Mouse (Mus musculus) skeletal muscle tissue, adult 2 months (tissue): ENCODE measurements around the gene Ndfip2.

Experiments used
- DNase-seq: peaks from one replicate; pipeline ENCODE4 v3.0.0-alpha.2; 2012; ENCODE audit warnings: low read depth, low spot score

Ndfip2 gene

GRCm38 (mm10) chr14:105284062-105284461 lies 25.7 kb downstream of the Ndfip2 start:
- DNase-seq = no peak

GRCm38 (mm10) chr14:105287557-105287956 lies 29.2 kb downstream of the Ndfip2 start:
- DNase-seq = no peak

- no peak for DNase-seq
Measured at GRCm38 (mm10) chr14:105287972-105288371, 29.6 kb downstream of the Ndfip2 start.

- DNase-seq = no peak
Measured at GRCm38 (mm10) chr14:105288529-105288928, 30.2 kb downstream of the Ndfip2 start.

- DNase-seq = no peak
Measured at GRCm38 (mm10) chr14:105292139-105292538, 33.8 kb downstream of the Ndfip2 start.

- DNase-seq = no peak
Measured at GRCm38 (mm10) chr14:105293777-105294176, 35.4 kb downstream of the Ndfip2 start.

- peak; percentile 43 for DNase-seq
Measured at GRCm38 (mm10) chr14:105295820-105296582, 37.6 kb downstream of the Ndfip2 start.

GRCm38 (mm10) chr14:105299744-105300255 lies 41.4 kb downstream of the Ndfip2 start:
- no peak for DNase-seq

GRCm38 (mm10) chr14:105300551-105300950 lies 42.2 kb downstream of the Ndfip2 start:
- DNase-seq = peak; percentile 26

- DNase-seq = no peak
Measured at GRCm38 (mm10) chr14:105302708-105303107, 44.3 kb downstream of the Ndfip2 start.

GRCm38 (mm10) chr14:105307716-105308115 lies 49.3 kb downstream of the Ndfip2 start:
- DNase-seq = no peak

- DNase-seq = no peak
Measured at GRCm38 (mm10) chr14:105312366-105312765, 54.0 kb downstream of the Ndfip2 start.

- DNase-seq = no peak
Measured at GRCm38 (mm10) chr14:105312944-105313343, 54.6 kb downstream of the Ndfip2 start.

GRCm38 (mm10) chr14:105313877-105314276 lies 55.5 kb downstream of the Ndfip2 start:
- no peak for DNase-seq

- no peak for DNase-seq
Measured at GRCm38 (mm10) chr14:105321712-105322111, 63.3 kb downstream of the Ndfip2 start.

GRCm38 (mm10) chr14:105322829-105323228 lies 64.5 kb downstream of the Ndfip2 start:
- DNase-seq = no peak

GRCm38 (mm10) chr14:105323448-105323847 lies 65.1 kb downstream of the Ndfip2 start:
- no peak for DNase-seq

GRCm38 (mm10) chr14:105328397-105329302 lies 70.3 kb downstream of the Ndfip2 start:
- DNase-seq = peak; percentile 89

GRCm38 (mm10) chr14:105333475-105334094 lies 75.2 kb downstream of the Ndfip2 start:
- no peak for DNase-seq

GRCm38 (mm10) chr14:105341765-105342164 lies 83.4 kb downstream of the Ndfip2 start:
- DNase-seq = no peak

- DNase-seq = no peak
Measured at GRCm38 (mm10) chr14:105354121-105354520, 95.7 kb downstream of the Ndfip2 start.
